Mouse (Mus musculus) C2C12 (cell line): ENCODE measurements around the gene Abce1.
"Not testable (repeated sequence)": the region's sequence is repeated elsewhere in the genome, so short reads cannot be mapped to it uniquely, and the experiment has no call there.

Experiments
- CEBPB ChIP-seq: IDR thresholded peaks from one replicate; pipeline ENCODE4 v1.6.1; 2011; ENCODE audit warnings: low read depth, mild to moderate bottlenecking, control low read depth, moderate library complexity
- CTCF ChIP-seq: IDR thresholded peaks from one replicate; pipeline ENCODE4 v1.5.1; 2011; ENCODE audit not compliant: control insufficient read depth, insufficient read depth, insufficient read length
- MAX ChIP-seq: IDR thresholded peaks from one replicate; pipeline ENCODE4 v1.6.1; 2011; ENCODE audit warnings: mild to moderate bottlenecking, control low read depth
- MYOD1 ChIP-seq: IDR thresholded peaks from one replicate; pipeline ENCODE4 v1.6.1; 2011; ENCODE audit warnings: low read depth; ENCODE audit not compliant: control insufficient read depth, insufficient read length
- MYOG ChIP-seq: IDR thresholded peaks from one replicate; pipeline ENCODE4 v1.6.1; 2011; ENCODE audit not compliant: control insufficient read depth, insufficient read length; ENCODE audit errors: extremely low read depth
- USF1 ChIP-seq: IDR thresholded peaks from one replicate; pipeline ENCODE4 v1.6.1; 2011; ENCODE audit warnings: low read depth, mild to moderate bottlenecking, control low read depth, moderate library complexity

GRCm38 (mm10) chr8:79680083-79680482, 31.5 kb downstream of the Abce1 start:
- TF ChIP-seq CTCF, MAX, CEBPB, USF1, MYOD1, MYOG: not testable (repeated sequence)
